Mouse (Mus musculus) fibroblast of lung, adult 2 months (primary cell): ENCODE measurements around the gene Cyp4f37.

Source experiments
- DNase-seq: peaks from one replicate; pipeline ENCODE4 v3.0.0-alpha.2; 2011; ENCODE audit warnings: low read depth

The Cyp4f37 gene

GRCm38 (mm10) chr17:32685048-32685750, 64.1 kb downstream of the Cyp4f37 start, which contains the start of gene Cyp4f15:
Cyp4f15 (plus strand) TSS chr17:32685627.
- no peak for DNase-seq
